Mouse (Mus musculus): ENCODE measurements around the gene Fhl2. TPM values are rescaled to one million over a fixed set of nuclear protein-coding genes. Genes with fewer than 3 reads are reported as not detected.

Gene Fhl2
- polyA plus RNA-seq, 1 experiment from 2014 or later = 228 TPM

- 69% methylated on average over 2 of the region's 2 CpGs for WGBS
- H3K4me1 ChIP-seq = peaks cover 4% of the 10 kb centered on the region
- no peak for ATAC-seq (ENCODE audit: extremely low read depth, insufficient number of reproducible peaks, low FRiP score, low TSS enrichment)
Observed at GRCm38 (mm10) chr1:43108729-43109128, 88.1 kb downstream of the Fhl2 start.

GRCm38 (mm10) chr1:43098031-43098984 lies 98.5 kb downstream of the Fhl2 start, which contains the start of the genes Tgfbrap1 and AI597479:
Tgfbrap1 (minus strand) TSS chr1:43098637.
AI597479 (plus strand) TSS chr1:43098710.
- H3K9me3 ChIP-seq = no peaks in the 10 kb centered on the region
- peaks cover 37% of the 10 kb centered on the region for H3K36me3 ChIP-seq
- peak within 1 kb of the TSS; percentile 83 for H3K4me2 ChIP-seq
- peak; percentile 90 for ATAC-seq (ENCODE audit: extremely low read depth, insufficient number of reproducible peaks, low FRiP score, low TSS enrichment)
- peak within 1 kb of the TSS; percentile 99 for H3K27ac ChIP-seq (replicated peaks)
- peak within 1 kb of the TSS; percentile 97 for H3K9ac ChIP-seq
- under 1% methylated on average over 54 of the region's 57 CpGs for WGBS
- H3K4me1 ChIP-seq = peaks cover 18% of the 10 kb centered on the region
- peak within 1 kb of the TSS; percentile 98 for H3K4me3 ChIP-seq
- H3K27me3 ChIP-seq (replicated peaks) = no peaks in the 10 kb centered on the region

More at GRCm38 (mm10) chr1:43108729-43109128, 88.1 kb downstream of the Fhl2 start:
- Histone ChIP-seq H3K27me3 (replicated peaks) (no peaks in the 10 kb centered on the region), H3K36me3 (peaks cover 71% of the 10 kb centered on the region), H3K4me3 (no peak overlapping the region), H3K4me2 (no peak overlapping the region), H3K9me3 (0 out of 2 replicates have a peak, but pooled peaks cover 3% of the 10 kb centered on the region), H3K9ac (no peak overlapping the region), H3K27ac (replicated peaks) (no peak overlapping the region)

- peaks cover 11% of the 10 kb centered on the region for H3K36me3 ChIP-seq
- H3K27ac ChIP-seq (replicated peaks) = no peak overlapping the region
- WGBS = 78% methylated on average over 2 of the region's 2 CpGs
- H3K9ac ChIP-seq = no peak overlapping the region
- peaks cover 30% of the 10 kb centered on the region for H3K4me1 ChIP-seq
- no peak overlapping the region for H3K4me3 ChIP-seq
- no peaks in the 10 kb centered on the region for H3K27me3 ChIP-seq (replicated peaks)
- H3K9me3 ChIP-seq = no peaks in the 10 kb centered on the region
- no peak for ATAC-seq (ENCODE audit: extremely low read depth, insufficient number of reproducible peaks, low FRiP score, low TSS enrichment)
- H3K4me2 ChIP-seq = no peak overlapping the region
Observed at GRCm38 (mm10) chr1:43094206-43094605, 102.6 kb downstream of the Fhl2 start.

- peak overlapping the region; percentile 86 for H3K4me3 ChIP-seq
- H3K27me3 ChIP-seq (replicated peaks) = no peaks in the 10 kb centered on the region
- H3K4me1 ChIP-seq = peaks cover 26% of the 10 kb centered on the region
- WGBS = under 1% methylated on average over 101 of the region's 102 CpGs
- peak overlapping the region; percentile 93 for H3K4me2 ChIP-seq
- H3K9me3 ChIP-seq = no peaks in the 10 kb centered on the region
- peak; percentile 77; the same call in 1 of the 2 replicates for ATAC-seq (ENCODE audit: extremely low read depth, insufficient number of reproducible peaks, low FRiP score, low TSS enrichment)
- peak overlapping the region; percentile 95 for H3K9ac ChIP-seq
- H3K36me3 ChIP-seq = peaks cover 11% of the 10 kb centered on the region
- peak overlapping the region; percentile 76 for H3K27ac ChIP-seq (replicated peaks)
Observed at GRCm38 (mm10) chr1:43092056-43093015, 104.4 kb downstream of the Fhl2 start.

- Histone ChIP-seq H3K27ac (replicated peaks) (peak overlapping the region; percentile 76; the same call in 1 of the 2 replicates), H3K4me2 (peak overlapping the region; percentile 93), H3K4me3 (peak overlapping the region; percentile 86), H3K36me3 (peaks cover 11% of the 10 kb centered on the region), H3K27me3 (replicated peaks) (no peaks in the 10 kb centered on the region), H3K4me1 (peaks cover 23% of the 10 kb centered on the region), H3K9ac (peak overlapping the region; percentile 95), H3K9me3 (no peaks in the 10 kb centered on the region)
- no peak for ATAC-seq (ENCODE audit: extremely low read depth, insufficient number of reproducible peaks, low FRiP score, low TSS enrichment)
- WGBS = 41% methylated on average over 13 of the region's 13 CpGs
Observed at GRCm38 (mm10) chr1:43091306-43092055, 105.3 kb downstream of the Fhl2 start.

GRCm38 (mm10) chr1:43090418-43090817 lies 106.4 kb downstream of the Fhl2 start:
- no peak overlapping the region for H3K4me3 ChIP-seq
- ATAC-seq (ENCODE audit: extremely low read depth, insufficient number of reproducible peaks, low FRiP score, low TSS enrichment) = no peak
- no peaks in the 10 kb centered on the region for H3K27me3 ChIP-seq (replicated peaks)
- no peak overlapping the region for H3K27ac ChIP-seq (replicated peaks)
- no peaks in the 10 kb centered on the region for H3K9me3 ChIP-seq
- 64% methylated on average over 1 of the region's 1 CpGs for WGBS
- no peak overlapping the region for H3K4me2 ChIP-seq
- no peak overlapping the region for H3K9ac ChIP-seq
- peaks cover 23% of the 10 kb centered on the region for H3K4me1 ChIP-seq
- peaks cover 6% of the 10 kb centered on the region for H3K36me3 ChIP-seq

GRCm38 (mm10) chr1:43082946-43083345 lies 113.8 kb downstream of the Fhl2 start:
- no peak overlapping the region for H3K27ac ChIP-seq (replicated peaks)
- H3K27me3 ChIP-seq (replicated peaks) = no peaks in the 10 kb centered on the region
- ATAC-seq (ENCODE audit: extremely low read depth, insufficient number of reproducible peaks, low FRiP score, low TSS enrichment) = no peak
- no peaks in the 10 kb centered on the region for H3K4me1 ChIP-seq
- H3K9me3 ChIP-seq = 0 out of 2 replicates have a peak, but pooled peaks cover 3% of the 10 kb centered on the region
- 75% methylated on average over 5 of the region's 5 CpGs for WGBS
- H3K4me3 ChIP-seq = no peak overlapping the region
- H3K36me3 ChIP-seq = peaks cover 6% of the 10 kb centered on the region
- no peak overlapping the region for H3K9ac ChIP-seq
- H3K4me2 ChIP-seq = no peak overlapping the region

- Histone ChIP-seq H3K9ac (no peak overlapping the region), H3K4me2 (no peak overlapping the region), H3K4me1 (no peaks in the 10 kb centered on the region), H3K27me3 (replicated peaks) (no peaks in the 10 kb centered on the region), H3K36me3 (peaks cover 26% of the 10 kb centered on the region), H3K9me3 (no peaks in the 10 kb centered on the region), H3K4me3 (no peak overlapping the region), H3K27ac (replicated peaks) (no peak overlapping the region)
- no peak for ATAC-seq (ENCODE audit: extremely low read depth, insufficient number of reproducible peaks, low FRiP score, low TSS enrichment)
- whole genome bisulfite sequencing = 65% methylated on average over 2 of the region's 2 CpGs
Observed at GRCm38 (mm10) chr1:43078124-43078523, 118.7 kb downstream of the Fhl2 start.

GRCm38 (mm10) chr1:43074791-43075190 lies 122.0 kb downstream of the Fhl2 start:
- WGBS = 94% methylated on average over 2 of the region's 2 CpGs
- no peak overlapping the region for H3K4me3 ChIP-seq

More at GRCm38 (mm10) chr1:43074791-43075190, 122.0 kb downstream of the Fhl2 start:
- Histone ChIP-seq H3K27ac (replicated peaks) (no peak overlapping the region), H3K9me3 (no peaks in the 10 kb centered on the region), H3K36me3 (peaks cover 52% of the 10 kb centered on the region), H3K4me2 (no peak overlapping the region), H3K4me1 (no peaks in the 10 kb centered on the region), H3K9ac (no peak overlapping the region), H3K27me3 (replicated peaks) (no peaks in the 10 kb centered on the region)
- no peak for ATAC-seq (ENCODE audit: extremely low read depth, insufficient number of reproducible peaks, low FRiP score, low TSS enrichment)

Data from heart, embryonic 13.5 days (tissue).